Mouse (Mus musculus): ENCODE results near the gene Gprc5b. TPM values are rescaled to one million over a fixed set of nuclear protein-coding genes. Genes with fewer than 3 reads are reported as not detected.

Gene Gprc5b
- polyA plus RNA-seq, 1 experiment from 2014 or later: 1.5 TPM

GRCm38 (mm10) chr7:118926516-118927260 lies 68.3 kb downstream of the Gprc5b start:
- TF ChIP-seq EP300 (optimal IDR thresholded peaks at IDR 0.05) (no peak), CTCF (IDR thresholded peaks at IDR 0.05; ENCODE audit: low read depth) (no peak)
- Histone ChIP-seq H3K4me2 (replicated peaks; ENCODE audit: low read depth) (no peak overlapping the region), H3K27me3 (ENCODE audit: control insufficient read depth, insufficient read depth, low read length) (no peaks in the 10 kb centered on the region), H3K9me3 (ENCODE audit: control insufficient read depth, low read length) (no peaks in the 10 kb centered on the region), H3K4me1 (replicated peaks; ENCODE audit: control insufficient read depth, insufficient read depth) (peaks cover 9% of the 10 kb centered on the region; the same call in 1 of the 2 replicates), H3K4me3 (ENCODE audit: low read depth, low read length) (no peak overlapping the region), H3K27ac (replicated peaks) (no peak overlapping the region), H3K9ac (ENCODE audit: low read length) (no peak overlapping the region), H3K36me3 (ENCODE audit: control insufficient read depth, insufficient read depth, low read length) (no peaks in the 10 kb centered on the region)
- ATAC-seq (ENCODE audit: low FRiP score, low TSS enrichment) (no peak), DNase-seq (ENCODE audit: low spot score) (no peak)
- 90% methylated on average over 6 of the region's 6 CpGs for WGBS

DNA sequence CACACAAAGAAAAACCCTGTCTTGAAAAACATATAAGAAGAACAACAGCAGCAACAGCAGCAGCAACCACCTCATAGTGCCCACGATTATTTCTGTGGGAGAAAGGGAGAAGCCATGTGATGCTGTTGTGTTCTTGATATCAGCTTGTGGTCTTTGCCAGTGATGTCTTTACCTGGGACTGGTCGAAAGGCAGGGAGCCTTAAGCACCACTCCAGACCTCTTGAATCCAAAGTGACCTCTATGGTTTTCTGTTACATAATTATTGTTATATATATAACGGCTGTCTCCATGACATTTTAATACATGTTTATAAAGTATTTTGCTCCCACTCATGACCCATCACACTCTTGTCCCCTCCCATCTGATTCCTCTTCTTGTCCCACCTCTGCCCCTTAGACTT lies 69.5 kb downstream of the Gprc5b start:
- Histone ChIP-seq H3K27ac (replicated peaks) (no peak overlapping the region), H3K4me2 (replicated peaks; ENCODE audit: low read depth) (no peak overlapping the region), H3K4me3 (ENCODE audit: low read depth, low read length) (no peak overlapping the region), H3K9ac (ENCODE audit: low read length) (no peak overlapping the region), H3K27me3 (ENCODE audit: control insufficient read depth, insufficient read depth, low read length) (no peaks in the 10 kb centered on the region), H3K36me3 (ENCODE audit: control insufficient read depth, insufficient read depth, low read length) (no peaks in the 10 kb centered on the region), H3K4me1 (replicated peaks; ENCODE audit: control insufficient read depth, insufficient read depth) (peaks cover 8% of the 10 kb centered on the region; the same call in 1 of the 2 replicates), H3K9me3 (ENCODE audit: control insufficient read depth, low read length) (no peaks in the 10 kb centered on the region)
- DNase-seq (ENCODE audit: low spot score) (no peak), ATAC-seq (ENCODE audit: low FRiP score, low TSS enrichment) (no peak)
- WGBS: 77% methylated on average over 3 of the region's 3 CpGs
- TF ChIP-seq CTCF (IDR thresholded peaks at IDR 0.05; ENCODE audit: low read depth): no peak
- no peak for TF ChIP-seq EP300 (optimal IDR thresholded peaks at IDR 0.05)

DNA sequence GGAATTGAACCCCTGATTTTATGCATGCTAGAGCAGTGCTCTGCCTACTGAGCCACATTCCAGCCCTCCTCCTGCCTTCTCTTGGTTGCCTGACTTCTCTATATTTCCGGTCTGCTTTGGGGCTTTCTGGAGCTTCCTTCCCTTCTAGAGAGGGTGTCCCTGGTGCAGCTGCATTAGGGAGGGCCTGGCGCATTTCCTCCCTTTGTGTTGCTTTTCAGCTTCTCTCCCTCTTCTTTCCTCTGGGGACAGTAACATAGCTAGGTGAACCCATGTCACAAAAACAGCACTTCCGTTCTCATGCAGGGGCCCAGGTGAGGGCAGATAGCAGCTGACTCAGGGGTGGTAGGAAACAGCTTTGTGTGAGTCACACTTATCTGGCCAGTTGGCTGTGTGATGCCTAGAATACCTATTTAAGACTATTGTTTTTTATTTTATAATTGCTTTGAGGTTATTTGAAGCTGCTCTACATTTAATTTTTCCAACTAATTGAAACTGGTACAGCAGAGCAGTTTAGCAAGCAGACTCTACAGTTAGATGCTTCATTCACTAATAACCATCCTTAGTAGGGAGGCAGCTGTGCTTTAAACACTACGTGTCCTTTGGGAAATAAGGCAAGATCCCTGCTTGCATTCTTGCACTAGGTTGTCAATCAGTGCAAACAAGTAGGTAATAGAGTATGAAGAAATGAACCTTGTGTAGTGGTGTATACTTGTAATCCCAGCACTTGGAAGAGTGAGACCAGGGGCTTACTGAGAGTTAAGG lies 72.4 kb downstream of the Gprc5b start:
- H3K9me3 ChIP-seq (ENCODE audit: control insufficient read depth, low read length): no peaks in the 10 kb centered on the region
- DNase-seq (ENCODE audit: low spot score): no peak
- WGBS: 60% methylated on average over 4 of the region's 4 CpGs
- TF ChIP-seq CTCF (IDR thresholded peaks at IDR 0.05; ENCODE audit: low read depth) (no peak), EP300 (optimal IDR thresholded peaks at IDR 0.05) (no peak)
- H3K4me2 ChIP-seq (replicated peaks; ENCODE audit: low read depth): no peak overlapping the region
- H3K4me1 ChIP-seq (replicated peaks; ENCODE audit: control insufficient read depth, insufficient read depth): no peaks in the 10 kb centered on the region
- H3K4me3 ChIP-seq (ENCODE audit: low read depth, low read length): no peak overlapping the region
- H3K27ac ChIP-seq (replicated peaks): no peak overlapping the region
- no peak for ATAC-seq (ENCODE audit: low FRiP score, low TSS enrichment)
- no peak overlapping the region for H3K9ac ChIP-seq (ENCODE audit: low read length)
- H3K27me3 ChIP-seq (ENCODE audit: control insufficient read depth, insufficient read depth, low read length): no peaks in the 10 kb centered on the region
- H3K36me3 ChIP-seq (ENCODE audit: control insufficient read depth, insufficient read depth, low read length): no peaks in the 10 kb centered on the region

Other genes starting within 250 kb of the Gprc5b start
- 1.1 and 1.5 TPM in 2 replicates for gene Iqck, start 139.5 kb downstream of the Gprc5b start, polyA plus RNA-seq (2015; fragmentation: Nextera tagmentation; extraction: Ambion mirVana)
- 41.7 and 51.4 TPM in 2 replicates for gene Knop1, start 139.0 kb downstream of the Gprc5b start, polyA plus RNA-seq (2015; fragmentation: Nextera tagmentation; extraction: Ambion mirVana)
- gene Gpr139, start 189.4 kb upstream of the Gprc5b start, polyA plus RNA-seq (2015; fragmentation: Nextera tagmentation; extraction: Ambion mirVana): 0.02 TPM in 1 of 2 replicates, not detected in the other

Measured in stomach, postnatal 0 days (tissue).